Mouse (Mus musculus): Measurements from ENCODE around the gene Prkce.

The Prkce gene

GRCm38 (mm10) chr17:86261067-86261466 is 93.5 kb downstream of the Prkce start:
- no peak for DNase-seq (ENCODE audit: low read depth)

GRCm38 (mm10) chr17:86263985-86264649 is 96.5 kb downstream of the Prkce start:
- DNase-seq (ENCODE audit: low read depth) = no peak

GRCm38 (mm10) chr17:86266051-86266450 is 98.5 kb downstream of the Prkce start:
- DNase-seq (ENCODE audit: low read depth) = no peak

GRCm38 (mm10) chr17:86267126-86267760 is 99.7 kb downstream of the Prkce start:
- DNase-seq (ENCODE audit: low read depth) = no peak

- DNase-seq (ENCODE audit: low read depth) = no peak
These were observed 102.1 kb downstream of the Prkce start for GRCm38 (mm10) chr17:86269639-86270038.

- no peak for DNase-seq (ENCODE audit: low read depth)
These were observed 102.9 kb downstream of the Prkce start for GRCm38 (mm10) chr17:86270523-86270922.

GRCm38 (mm10) chr17:86271277-86271676 is 103.7 kb downstream of the Prkce start:
- peak; percentile 25 for DNase-seq (ENCODE audit: low read depth)

GRCm38 (mm10) chr17:86272961-86273360 is 105.4 kb downstream of the Prkce start:
- no peak for DNase-seq (ENCODE audit: low read depth)

GRCm38 (mm10) chr17:86273566-86274349 is 106.2 kb downstream of the Prkce start:
- DNase-seq (ENCODE audit: low read depth) = no peak

- no peak for DNase-seq (ENCODE audit: low read depth)
These were observed 106.8 kb downstream of the Prkce start for GRCm38 (mm10) chr17:86274350-86274744.

- no peak for DNase-seq (ENCODE audit: low read depth)
These were observed 108.8 kb downstream of the Prkce start for GRCm38 (mm10) chr17:86276381-86276780.

- peak; percentile 24 for DNase-seq (ENCODE audit: low read depth)
These were observed 109.6 kb downstream of the Prkce start for GRCm38 (mm10) chr17:86277032-86277798.

GRCm38 (mm10) chr17:86277999-86278526 is 110.5 kb downstream of the Prkce start:
- DNase-seq (ENCODE audit: low read depth) = no peak

- no peak for DNase-seq (ENCODE audit: low read depth)
These were observed 112.2 kb downstream of the Prkce start for GRCm38 (mm10) chr17:86279751-86280150.

GRCm38 (mm10) chr17:86283741-86284140 is 116.2 kb downstream of the Prkce start:
- no peak for DNase-seq (ENCODE audit: low read depth)

GRCm38 (mm10) chr17:86285058-86285457 is 117.5 kb downstream of the Prkce start:
- no peak for DNase-seq (ENCODE audit: low read depth)

GRCm38 (mm10) chr17:86286747-86287271 is 119.2 kb downstream of the Prkce start:
- peak; percentile 24 for DNase-seq (ENCODE audit: low read depth)

GRCm38 (mm10) chr17:86292711-86293110 is 125.1 kb downstream of the Prkce start:
- DNase-seq (ENCODE audit: low read depth) = peak; percentile 27

GRCm38 (mm10) chr17:86293247-86293744 is 125.7 kb downstream of the Prkce start:
- DNase-seq (ENCODE audit: low read depth) = peak; percentile 61

GRCm38 (mm10) chr17:86299576-86299975 is 132.0 kb downstream of the Prkce start:
- no peak for DNase-seq (ENCODE audit: low read depth)

Data from NIH3T3 (cell line).